Mouse (Mus musculus) ES-E14 (cell line): Measurements from ENCODE around the gene Cblc. TPM values are rescaled to one million over a fixed set of nuclear protein-coding genes. Genes with fewer than 3 reads are reported as not detected.

Experiments
- DNase-seq: peaks from one replicate; pipeline ENCODE4 v3.0.0-alpha.2; 2013; ENCODE audit warnings: low read depth, low spot score
- H3K27ac ChIP-seq: 2 replicates; pipeline ENCODE4 v1.5.1; 2012; ENCODE audit warnings: low read depth, mild to moderate bottlenecking, low read length, moderate library complexity, mixed read lengths; ENCODE audit not compliant: poor library complexity, insufficient read depth, severe bottlenecking
- H3K36me3 ChIP-seq: 2 replicates; pipeline ENCODE4 v1.6.1; 2012; ENCODE audit warnings: mild to moderate bottlenecking, low read length, moderate library complexity, mixed read lengths; ENCODE audit not compliant: control insufficient read depth, poor library complexity, insufficient read depth, severe bottlenecking
- H3K4me1 ChIP-seq, 2 experiments: fragments of 150-350 bp in 1 of 2; sonication (generic) in 1 of 2; 2 replicates each; pipeline ENCODE4 v1.6.1; 2012; ENCODE audit warnings: low read length in 2 of 2, mild to moderate bottlenecking in 1 of 2, mixed read lengths in 1 of 2; ENCODE audit not compliant: control insufficient read depth in 2 of 2, insufficient read depth in 2 of 2, poor library complexity in 1 of 2
- H3K4me3 ChIP-seq, 2 experiments: fragments of 150-350 bp in 1 of 2; sonication (generic) in 1 of 2; 2 replicates each; pipeline ENCODE4 v1.5.1; 2012; ENCODE audit warnings: low read length in 2 of 2, low read depth in 1 of 2, mild to moderate bottlenecking in 1 of 2, mixed read lengths in 1 of 2; ENCODE audit not compliant: insufficient read depth in 1 of 2, poor library complexity in 1 of 2, severe bottlenecking in 1 of 2
- H3K9ac ChIP-seq: 2 replicates; pipeline ENCODE4 v1.6.1; 2012; ENCODE audit warnings: low read depth, mild to moderate bottlenecking, low read length, mixed read lengths; ENCODE audit not compliant: poor library complexity, insufficient read depth, severe bottlenecking
- H3K9me3 ChIP-seq: fragments of 150-350 bp; sonication (generic); 2 replicates; pipeline ENCODE4 v1.6.1; 2012; ENCODE audit warnings: low read depth, mild to moderate bottlenecking, low read length; ENCODE audit not compliant: control insufficient read depth, insufficient read depth
- CHD2 ChIP-seq: IDR thresholded peaks from 2 replicates; pipeline ENCODE4 v1.6.1; 2014; ENCODE audit warnings: mild to moderate bottlenecking, low read depth, low read length, inconsistent platforms
- HCFC1 ChIP-seq: IDR thresholded peaks from 2 replicates; pipeline ENCODE4 v1.6.1; 2012; ENCODE audit warnings: low read length, inconsistent platforms, borderline replicate concordance; ENCODE audit not compliant: insufficient read depth
- MAFK ChIP-seq: IDR thresholded peaks from 2 replicates; pipeline ENCODE4 v1.6.1; 2014; ENCODE audit warnings: mild to moderate bottlenecking, low read depth, low read length, inconsistent platforms; ENCODE audit not compliant: insufficient read depth
- ZC3H11A ChIP-seq: IDR thresholded peaks from 2 replicates; pipeline ENCODE4 v1.6.1; 2012; ENCODE audit warnings: low read depth, mild to moderate bottlenecking, inconsistent platforms, low read length, borderline replicate concordance
- ZNF384 ChIP-seq: IDR thresholded peaks from 2 replicates; pipeline ENCODE4 v1.6.1; 2012; ENCODE audit warnings: low read depth, low read length, inconsistent platforms
- in situ Hi-C, 2 experiments: fragments of 600-800 bp; cut with MboI; formaldehyde crosslinking; loops; one replicate each; pipeline ENCODE4 v1.15.1; 2025; ENCODE audit warnings: low sequenced_read_pairs in 2 of 2, inconsistent platforms in 1 of 2; ENCODE audit not compliant: unreplicated experiment in 2 of 2
- total RNA-seq: library from RNA; depleted of rRNA; stranded (reverse); fragments of 300-350 nt; gene quantifications from 2 replicates; pipeline ENCODE4 v1.2.3, GENCODE M21; 2012

The Cblc gene
- total RNA-seq, 1 experiment, result 3.5 TPM

GRCm38 (mm10) chr7:19742468-19742867 lies 54.1 kb downstream of the Cblc start:
- Histone ChIP-seq H3K4me1 (peaks cover 13 to 33% of the 10 kb centered on the region in 2 experiments), H3K9me3 (no peaks in the 10 kb centered on the region), H3K27ac (peak overlapping the region; percentile 77; the same call in 1 of the 2 replicates), H3K9ac (peak overlapping the region; percentile 4; the same call in 1 of the 2 replicates), H3K4me3 (no peak overlapping the region; a peak in 1 of 4 replicates), H3K36me3 (peaks cover 44% of the 10 kb centered on the region)
- TF ChIP-seq ZC3H11A (no peak), HCFC1 (no peak), CHD2 (no peak), ZNF384 (no peak), MAFK (no peak)
- no peak for DNase-seq
- in situ Hi-C loops, result no loop called here

GRCm38 (mm10) chr7:19741329-19742031 lies 55.1 kb downstream of the Cblc start:
- peak overlapping the region; percentile 82 for H3K27ac ChIP-seq
- peak overlapping the region; percentile 30; the same call in 1 of the 2 replicates for H3K9ac ChIP-seq
- no peaks in the 10 kb centered on the region for H3K9me3 ChIP-seq
- in situ Hi-C loops, result no loop called here
- peak; percentile 77 for DNase-seq
- TF ChIP-seq CHD2, result no peak
- 0 out of 2 replicates have a peak, but pooled peaks have one; percentile 25 for TF ChIP-seq MAFK
- H3K36me3 ChIP-seq, result peaks cover 54% of the 10 kb centered on the region
- H3K4me1 ChIP-seq, result peaks cover 10 to 28% of the 10 kb centered on the region in 2 experiments
- H3K4me3 ChIP-seq, result peak overlapping the region in 1 of 2 experiments; percentile 25; a peak in 2 of 4 replicates

- TF ChIP-seq ZC3H11A, result no peak
- TF ChIP-seq CHD2, result no peak
- TF ChIP-seq MAFK, result no peak
- no peak for TF ChIP-seq ZNF384
- TF ChIP-seq HCFC1, result no peak
- Histone ChIP-seq H3K36me3 (peaks cover 55% of the 10 kb centered on the region), H3K9ac (peak overlapping the region; percentile 7; the same call in 1 of the 2 replicates), H3K4me1 (peaks cover 7 to 23% of the 10 kb centered on the region in 2 experiments), H3K27ac (no peak overlapping the region; the same call in 1 of the 2 replicates), H3K4me3 (no peak overlapping the region), H3K9me3 (no peaks in the 10 kb centered on the region)
- in situ Hi-C loops, result no loop called here
- DNase-seq, result peak; percentile 74
Observed at GRCm38 (mm10) chr7:19740269-19740668, 56.3 kb downstream of the Cblc start.

GRCm38 (mm10) chr7:19738771-19739170 lies 57.8 kb downstream of the Cblc start:
- in situ Hi-C loops, result no loop called here
- H3K36me3 ChIP-seq, result peaks cover 58% of the 10 kb centered on the region

More at GRCm38 (mm10) chr7:19738771-19739170, 57.8 kb downstream of the Cblc start:
- Histone ChIP-seq H3K27ac (no peak overlapping the region), H3K9me3 (no peaks in the 10 kb centered on the region), H3K4me3 (no peak overlapping the region), H3K4me1 (peaks cover 4 to 19% of the 10 kb centered on the region in 2 experiments), H3K9ac (no peak overlapping the region)
- no peak for DNase-seq
- TF ChIP-seq HCFC1 (no peak), ZNF384 (no peak), CHD2 (no peak), MAFK (no peak), ZC3H11A (no peak)
